Mouse (Mus musculus) limb, embryonic 15.5 days (tissue): ENCODE results near the gene Slc7a11. TPM values are rescaled to one million over a fixed set of nuclear protein-coding genes. Genes with fewer than 3 reads are reported as not detected.

Source experiments
- ATAC-seq: fragments of 200-750 bp; cut with Nextera tagmentation; 2 replicates; pipeline ENCODE4 v1.8.0; 2017; ENCODE audit warnings: low read depth, moderate TSS enrichment; ENCODE audit not compliant: insufficient number of reproducible peaks, low FRiP score, low TSS enrichment
- H3K27ac ChIP-seq: fragments of 300-500 bp; sonication (generic); 2 replicates; pipeline ENCODE4 v1.5.1; 2015; ENCODE audit warnings: moderate library complexity, mild to moderate bottlenecking, inconsistent platforms
- H3K27me3 ChIP-seq: fragments of 300-500 bp; sonication (generic); 2 replicates; pipeline ENCODE4 v1.6.1; 2015; ENCODE audit warnings: inconsistent platforms
- H3K36me3 ChIP-seq: fragments of 300-500 bp; sonication (generic); 2 replicates; pipeline ENCODE4 v1.6.1; 2015; ENCODE audit warnings: inconsistent platforms
- H3K4me1 ChIP-seq: fragments of 300-500 bp; sonication (generic); 2 replicates; pipeline ENCODE4 v1.6.1; 2015; ENCODE audit warnings: inconsistent platforms
- H3K4me2 ChIP-seq: fragments of 300-500 bp; sonication (generic); 2 replicates; pipeline ENCODE4 v1.6.1; 2015; ENCODE audit warnings: mild to moderate bottlenecking, inconsistent platforms
- H3K4me3 ChIP-seq: fragments of 300-500 bp; sonication (generic); 2 replicates; pipeline ENCODE4 v1.5.1; 2015; ENCODE audit warnings: mild to moderate bottlenecking, inconsistent platforms
- H3K9ac ChIP-seq: fragments of 300-500 bp; sonication (generic); 2 replicates; pipeline ENCODE4 v1.6.1; 2015; ENCODE audit warnings: inconsistent platforms
- H3K9me3 ChIP-seq: fragments of 300-500 bp; sonication (generic); 2 replicates; pipeline ENCODE4 v1.6.1; 2016; ENCODE audit warnings: inconsistent platforms
- WGBS: fragments of 180-500 bp; shearing (Covaris S2); methylation state at CpG from one replicate; pipeline ENCODE4 v1.1.7; 2015; 5-methylcytosine and 5-hydroxymethylcytosine counted together
- polyA plus RNA-seq: library from polyadenylated mRNA; unstranded; fragments of >200 nt; fragmentation: Nextera tagmentation; extraction: Ambion mirVana; gene quantifications from 2 replicates; pipeline ENCODE4 v1.2.1, GENCODE M21; 2015

The Slc7a11 gene
- polyA plus RNA-seq, 1 experiment from 2014 or later = 7.0 TPM

DNA sequence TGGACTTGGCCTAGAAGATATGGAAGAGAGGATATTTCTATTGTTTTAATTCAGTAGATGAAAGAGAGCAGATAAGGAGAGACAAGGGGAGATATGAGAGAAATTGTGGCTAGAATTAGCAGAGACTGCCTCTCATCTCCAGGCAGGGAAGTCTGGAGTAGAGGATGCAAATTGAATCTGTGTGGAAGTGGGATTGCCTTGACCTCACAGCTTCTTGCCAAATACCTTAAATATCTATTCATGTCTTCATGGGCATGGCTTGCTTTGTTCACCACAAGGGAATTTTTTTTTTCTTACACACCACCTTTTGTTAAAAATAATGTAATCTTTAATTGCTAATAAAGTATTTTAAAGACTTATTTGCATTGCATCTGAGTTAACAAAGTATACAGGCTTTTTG, 441.3 kb downstream of the Slc7a11 start:
- no peak overlapping the region for H3K4me3 ChIP-seq
- H3K9me3 ChIP-seq = no peaks in the 10 kb centered on the region
- no peak overlapping the region for H3K4me2 ChIP-seq
- no peaks in the 10 kb centered on the region for H3K27me3 ChIP-seq
- no peak overlapping the region for H3K9ac ChIP-seq
- no peaks in the 10 kb centered on the region for H3K36me3 ChIP-seq
- no peak overlapping the region for H3K27ac ChIP-seq
- ATAC-seq = no peak
- no peaks in the 10 kb centered on the region for H3K4me1 ChIP-seq

DNA sequence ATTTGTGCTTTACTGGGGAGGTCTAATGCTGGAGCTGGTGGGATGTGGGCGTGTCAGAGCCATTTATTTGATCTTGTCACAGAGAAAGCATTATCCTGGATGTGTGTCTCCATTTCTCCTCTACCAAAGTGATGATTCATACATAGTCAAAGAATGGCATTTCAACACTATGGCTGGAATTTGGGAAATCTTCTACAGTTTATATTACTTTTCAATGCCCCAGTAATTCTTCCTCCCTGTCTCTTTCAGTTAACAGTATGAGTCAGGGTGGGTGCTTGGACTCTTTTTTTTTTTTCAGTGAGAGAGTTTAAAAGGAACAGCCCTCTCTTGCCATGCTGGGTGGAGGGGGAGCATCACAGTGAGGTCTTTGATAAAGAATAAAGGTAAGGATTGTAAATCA, 441.8 kb downstream of the Slc7a11 start:
- no peak for ATAC-seq
- Histone ChIP-seq H3K36me3 (no peaks in the 10 kb centered on the region), H3K4me2 (no peak overlapping the region), H3K9me3 (no peaks in the 10 kb centered on the region), H3K9ac (no peak overlapping the region), H3K27ac (no peak overlapping the region), H3K4me3 (no peak overlapping the region), H3K4me1 (no peaks in the 10 kb centered on the region), H3K27me3 (no peaks in the 10 kb centered on the region)
- WGBS = 76% methylated on average over 1 of the region's 1 CpGs

DNA sequence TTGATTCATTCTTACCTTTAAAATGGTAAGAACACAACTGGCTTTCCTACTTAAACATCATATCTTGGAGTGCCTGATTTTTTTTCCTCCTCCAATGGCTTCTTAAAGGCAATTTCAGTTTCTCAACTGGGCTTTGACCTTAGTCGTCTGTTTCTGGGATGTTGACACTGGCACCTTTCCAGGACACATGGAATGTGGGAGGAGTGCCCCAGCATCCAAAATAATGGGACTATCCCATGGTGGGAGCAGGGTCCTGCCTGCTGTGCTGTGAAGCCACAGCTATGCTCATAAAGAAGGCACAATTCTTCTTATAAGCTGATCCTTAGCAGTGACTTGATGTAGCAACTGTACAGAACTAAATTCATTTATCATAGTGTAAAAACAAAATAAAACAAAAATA, 450.5 kb downstream of the Slc7a11 start:
- ATAC-seq = no peak
- H3K9ac ChIP-seq = no peak overlapping the region
- H3K9me3 ChIP-seq = no peaks in the 10 kb centered on the region
- H3K4me3 ChIP-seq = no peak overlapping the region
- no peaks in the 10 kb centered on the region for H3K27me3 ChIP-seq
- H3K27ac ChIP-seq = no peak overlapping the region
- no peaks in the 10 kb centered on the region for H3K36me3 ChIP-seq
- WGBS = 3% methylated on average over 1 of the region's 1 CpGs
- no peaks in the 10 kb centered on the region for H3K4me1 ChIP-seq
- no peak overlapping the region for H3K4me2 ChIP-seq

DNA sequence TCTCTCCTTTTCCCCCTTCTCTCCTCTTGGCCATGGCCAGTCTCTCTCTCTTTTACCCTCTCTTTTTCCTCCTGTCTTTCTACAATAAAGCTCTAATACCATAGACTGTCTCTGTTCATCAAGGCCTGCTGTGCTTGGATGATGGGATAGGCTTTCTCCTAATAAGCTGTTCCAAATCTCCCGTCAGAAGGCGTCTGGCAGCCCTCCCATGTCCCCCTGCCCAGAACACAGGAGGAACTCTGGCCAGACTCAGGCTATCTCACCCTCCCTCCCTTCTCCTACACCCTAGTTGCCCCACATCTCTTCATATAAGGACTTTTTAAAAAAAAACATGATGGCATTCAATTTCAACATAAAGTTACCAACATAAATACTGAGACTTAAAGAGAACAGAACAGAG, 456.2 kb downstream of the Slc7a11 start:
- no peak overlapping the region for H3K4me3 ChIP-seq
- no peaks in the 10 kb centered on the region for H3K4me1 ChIP-seq
- H3K27me3 ChIP-seq = no peaks in the 10 kb centered on the region
- 65% methylated on average over 2 of the region's 2 CpGs for WGBS
- H3K27ac ChIP-seq = no peak overlapping the region
- H3K36me3 ChIP-seq = no peaks in the 10 kb centered on the region
- no peak overlapping the region for H3K4me2 ChIP-seq
- no peak overlapping the region for H3K9ac ChIP-seq
- ATAC-seq = no peak
- no peaks in the 10 kb centered on the region for H3K9me3 ChIP-seq

DNA sequence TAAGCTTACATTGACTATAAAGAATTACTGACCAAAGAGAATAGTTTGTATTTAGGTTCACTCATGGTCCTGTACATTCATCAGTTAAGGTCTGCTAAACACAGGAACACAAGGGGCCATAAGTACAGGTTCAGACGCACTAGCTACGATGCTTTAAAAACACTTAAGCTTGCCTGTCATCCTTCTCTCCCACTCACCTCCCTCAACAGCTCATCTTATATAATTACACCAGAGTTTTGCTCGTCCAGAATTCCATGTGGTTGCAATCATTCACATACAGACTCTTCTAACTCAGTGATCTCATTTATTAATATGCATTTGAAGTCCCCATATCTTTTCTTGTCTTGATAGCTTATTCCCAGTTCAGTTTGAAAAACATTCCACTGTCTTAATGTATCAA, 458.6 kb downstream of the Slc7a11 start:
- Histone ChIP-seq H3K9ac (no peak overlapping the region), H3K27ac (no peak overlapping the region), H3K36me3 (no peaks in the 10 kb centered on the region), H3K4me3 (no peak overlapping the region), H3K9me3 (no peaks in the 10 kb centered on the region), H3K4me1 (no peaks in the 10 kb centered on the region), H3K27me3 (no peaks in the 10 kb centered on the region), H3K4me2 (no peak overlapping the region)
- 42% methylated on average over 3 of the region's 3 CpGs for WGBS
- no peak for ATAC-seq

DNA sequence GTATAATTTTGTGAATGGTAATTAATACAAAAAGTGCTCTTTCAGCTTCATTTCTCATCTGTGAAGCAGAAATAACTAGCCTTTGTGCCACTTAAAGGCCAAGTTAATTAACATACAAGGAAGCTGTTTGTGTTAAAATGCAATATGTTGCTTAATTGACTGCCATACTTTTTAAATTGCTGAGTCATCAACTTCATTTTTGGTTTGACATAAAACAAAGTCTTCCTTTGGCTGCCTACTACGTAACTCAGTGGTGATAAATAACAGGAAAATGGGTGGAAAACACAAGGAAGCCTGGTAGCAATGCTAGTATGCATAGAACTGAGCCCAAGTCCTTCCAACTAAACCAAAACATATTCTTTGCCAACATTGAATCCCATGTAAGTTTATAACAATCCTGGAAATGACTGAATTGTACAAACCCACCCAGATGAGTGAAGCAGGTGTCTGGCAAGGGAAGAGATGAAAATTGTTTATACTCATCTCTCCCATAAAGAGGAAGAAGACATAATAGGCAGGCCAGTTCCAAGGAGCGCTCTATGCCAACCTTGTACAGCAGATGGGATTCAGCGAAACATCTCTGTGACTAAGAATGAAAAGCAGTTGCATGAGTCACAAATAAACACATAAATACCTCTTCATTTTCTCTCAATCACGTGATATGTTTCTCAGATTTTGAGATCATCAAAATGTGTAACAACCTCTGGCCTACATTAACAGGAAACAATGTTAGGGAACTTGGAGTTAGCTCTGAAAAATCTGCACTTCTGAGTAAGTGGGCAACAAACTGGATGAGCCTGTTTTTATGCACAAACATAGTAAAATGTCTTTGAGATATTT, 459.8 kb downstream of the Slc7a11 start:
- Histone ChIP-seq H3K4me1 (no peaks in the 10 kb centered on the region), H3K4me3 (no peak overlapping the region), H3K9ac (no peak overlapping the region), H3K4me2 (no peak overlapping the region), H3K9me3 (no peaks in the 10 kb centered on the region), H3K27ac (no peak overlapping the region), H3K36me3 (no peaks in the 10 kb centered on the region), H3K27me3 (no peaks in the 10 kb centered on the region)
- 85% methylated on average over 4 of the region's 4 CpGs for WGBS
- ATAC-seq = no peak

DNA sequence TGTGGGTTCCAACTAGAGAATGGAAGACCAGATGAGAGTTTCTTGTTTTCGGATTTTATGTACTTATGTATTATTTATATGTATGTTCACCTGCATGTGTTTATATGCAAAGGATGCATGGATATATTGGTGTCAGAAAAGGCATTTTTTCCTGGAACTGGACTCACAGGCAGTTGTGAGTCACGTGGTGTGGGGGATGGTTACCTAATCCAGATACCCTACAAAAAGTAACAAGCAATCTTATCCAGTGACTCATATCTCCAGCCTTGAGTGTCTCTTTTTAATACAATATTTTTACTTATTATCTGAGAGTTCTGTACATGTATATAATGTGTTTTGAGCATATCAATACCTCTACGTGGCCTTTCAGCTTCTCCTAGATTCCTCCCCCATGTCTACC, 469.4 kb downstream of the Slc7a11 start:
- Histone ChIP-seq H3K4me3 (no peak overlapping the region), H3K9ac (no peak overlapping the region), H3K36me3 (no peaks in the 10 kb centered on the region), H3K4me1 (no peaks in the 10 kb centered on the region), H3K27ac (no peak overlapping the region), H3K4me2 (no peak overlapping the region), H3K9me3 (no peaks in the 10 kb centered on the region), H3K27me3 (no peaks in the 10 kb centered on the region)
- WGBS = 78% methylated on average over 3 of the region's 3 CpGs
- ATAC-seq = no peak

DNA sequence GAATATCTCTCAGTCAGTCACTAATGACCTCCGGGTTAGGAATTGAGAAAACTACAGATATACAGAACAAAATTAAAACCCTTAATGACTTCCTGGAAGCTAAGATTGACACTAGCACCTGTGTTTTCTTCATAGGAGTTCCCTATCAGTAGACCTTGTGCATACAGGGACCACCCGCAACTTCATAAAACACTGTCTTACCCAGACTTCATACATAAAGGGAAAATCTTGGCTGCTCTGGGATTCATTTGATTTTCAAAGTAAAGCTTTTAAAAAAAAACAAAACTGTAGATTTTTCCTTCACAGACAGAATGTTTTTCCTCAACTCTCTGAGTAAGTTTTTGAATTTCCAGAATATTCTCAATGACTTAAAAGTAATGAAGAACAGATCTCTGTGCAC, 477.8 kb downstream of the Slc7a11 start:
- H3K9me3 ChIP-seq = no peaks in the 10 kb centered on the region
- ATAC-seq = no peak
- WGBS = 48% methylated on average over 2 of the region's 2 CpGs
- no peak overlapping the region for H3K27ac ChIP-seq
- no peak overlapping the region for H3K9ac ChIP-seq
- no peaks in the 10 kb centered on the region for H3K27me3 ChIP-seq
- H3K4me2 ChIP-seq = no peak overlapping the region
- no peaks in the 10 kb centered on the region for H3K36me3 ChIP-seq
- no peaks in the 10 kb centered on the region for H3K4me1 ChIP-seq
- no peak overlapping the region for H3K4me3 ChIP-seq

DNA sequence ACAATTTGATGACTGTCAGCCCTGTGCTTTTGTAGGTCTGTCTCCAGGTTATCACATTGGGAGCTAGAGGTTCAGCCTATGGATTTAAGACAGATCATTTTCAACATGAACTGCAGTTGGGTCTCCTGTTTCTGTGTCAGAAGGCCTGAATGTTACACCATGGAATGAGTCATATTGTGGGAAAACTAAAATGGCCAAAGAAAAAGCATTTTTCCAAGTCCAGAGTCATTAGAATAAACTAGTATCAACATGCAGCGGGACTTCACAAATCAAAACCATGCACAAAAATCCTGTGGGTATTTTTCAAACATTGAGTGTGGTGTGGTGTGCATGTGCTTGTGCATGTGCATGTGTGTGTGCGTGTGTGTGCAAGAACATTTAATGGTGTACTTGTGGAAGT, 482.8 kb downstream of the Slc7a11 start:
- no peaks in the 10 kb centered on the region; the same call in 1 of the 2 replicates for H3K9me3 ChIP-seq
- H3K4me2 ChIP-seq = no peak overlapping the region
- no peak overlapping the region for H3K27ac ChIP-seq
- H3K36me3 ChIP-seq = no peaks in the 10 kb centered on the region
- no peak overlapping the region for H3K4me3 ChIP-seq
- ATAC-seq = no peak
- 73% methylated on average over 2 of the region's 2 CpGs for whole genome bisulfite sequencing
- H3K4me1 ChIP-seq = no peaks in the 10 kb centered on the region
- H3K9ac ChIP-seq = no peak overlapping the region
- H3K27me3 ChIP-seq = no peaks in the 10 kb centered on the region

DNA sequence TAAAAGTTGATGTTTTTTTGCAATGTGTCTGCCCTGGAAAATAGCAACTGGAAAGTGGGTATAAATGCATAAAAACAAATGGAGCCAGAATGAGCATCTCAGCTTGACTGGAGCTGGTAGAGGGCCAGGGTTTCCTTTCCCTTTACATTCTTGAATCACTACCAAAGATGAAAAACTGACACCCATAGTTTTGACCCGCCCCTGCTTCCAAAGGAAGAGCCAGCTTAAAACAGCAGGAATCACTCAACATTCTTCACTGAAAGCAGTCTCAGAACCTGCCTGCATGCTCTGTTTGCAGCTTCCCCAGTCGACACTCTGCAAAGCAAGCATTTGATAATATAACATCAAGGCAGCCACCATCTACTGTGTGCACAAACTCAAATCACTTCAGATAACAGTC, 496.6 kb downstream of the Slc7a11 start:
- Histone ChIP-seq H3K4me1 (0 out of 2 replicates have a peak, but pooled peaks cover 5% of the 10 kb centered on the region), H3K4me3 (no peak overlapping the region), H3K27ac (peak overlapping the region; percentile 27; the same call in 1 of the 2 replicates), H3K4me2 (no peak overlapping the region), H3K9me3 (no peaks in the 10 kb centered on the region), H3K36me3 (no peaks in the 10 kb centered on the region), H3K27me3 (no peaks in the 10 kb centered on the region), H3K9ac (no peak overlapping the region)
- no peak for ATAC-seq
- 20% methylated on average over 2 of the region's 2 CpGs for WGBS

DNA sequence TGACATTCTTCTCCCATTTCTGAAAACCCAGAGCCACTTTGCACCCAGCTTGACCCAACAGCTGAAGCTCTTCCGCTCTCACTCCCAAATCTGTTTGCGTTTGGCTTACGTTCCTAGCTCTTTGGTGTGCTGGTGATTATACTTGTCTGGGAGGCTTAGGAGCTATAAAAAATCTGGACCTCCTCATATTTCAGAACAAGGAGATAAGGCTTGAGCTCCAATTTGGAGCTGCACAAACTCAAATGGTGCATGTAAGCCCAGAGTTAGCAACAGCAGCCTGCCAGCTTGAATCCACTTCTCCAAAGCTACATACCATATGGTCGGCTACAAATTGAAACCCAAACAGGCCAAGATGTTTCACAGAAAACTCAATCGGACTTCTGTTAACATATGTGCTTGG, 498.6 kb downstream of the Slc7a11 start:
- ATAC-seq = no peak
- H3K4me1 ChIP-seq = 0 out of 2 replicates have a peak, but pooled peaks cover 5% of the 10 kb centered on the region
- 49% methylated on average over 5 of the region's 5 CpGs for WGBS

DNA sequence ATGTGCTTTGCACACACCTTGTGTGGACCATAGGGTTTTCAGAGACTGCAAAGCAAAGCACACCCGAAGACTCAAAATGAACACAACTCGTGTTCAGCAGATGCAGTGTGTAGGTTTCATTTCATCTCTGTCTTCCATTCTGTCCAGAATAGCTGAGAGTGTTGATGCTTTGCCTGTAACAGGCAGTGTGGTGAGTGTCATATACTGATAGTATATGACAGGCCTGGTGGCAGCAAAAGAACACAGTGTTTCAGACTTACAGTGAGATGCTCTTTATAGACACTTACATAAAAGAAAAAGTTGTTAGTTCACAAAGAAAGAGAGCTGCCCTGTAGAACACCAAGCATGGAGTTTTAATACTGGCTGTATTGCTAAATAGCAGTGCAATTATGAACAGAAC, 505.8 kb downstream of the Slc7a11 start:
- H3K9me3 ChIP-seq = no peaks in the 10 kb centered on the region
- no peak overlapping the region for H3K9ac ChIP-seq
- ATAC-seq = no peak
- no peaks in the 10 kb centered on the region for H3K27me3 ChIP-seq
- no peak overlapping the region for H3K4me3 ChIP-seq
- 83% methylated on average over 2 of the region's 2 CpGs for WGBS
- no peaks in the 10 kb centered on the region for H3K4me1 ChIP-seq
- H3K4me2 ChIP-seq = no peak overlapping the region
- H3K27ac ChIP-seq = no peak overlapping the region
- no peaks in the 10 kb centered on the region for H3K36me3 ChIP-seq

More for the DNA sequence above, 498.6 kb downstream of the Slc7a11 start:
- Histone ChIP-seq H3K9ac (no peak overlapping the region), H3K4me2 (no peak overlapping the region), H3K4me3 (no peak overlapping the region), H3K27me3 (no peaks in the 10 kb centered on the region), H3K36me3 (no peaks in the 10 kb centered on the region), H3K9me3 (no peaks in the 10 kb centered on the region), H3K27ac (no peak overlapping the region)

DNA sequence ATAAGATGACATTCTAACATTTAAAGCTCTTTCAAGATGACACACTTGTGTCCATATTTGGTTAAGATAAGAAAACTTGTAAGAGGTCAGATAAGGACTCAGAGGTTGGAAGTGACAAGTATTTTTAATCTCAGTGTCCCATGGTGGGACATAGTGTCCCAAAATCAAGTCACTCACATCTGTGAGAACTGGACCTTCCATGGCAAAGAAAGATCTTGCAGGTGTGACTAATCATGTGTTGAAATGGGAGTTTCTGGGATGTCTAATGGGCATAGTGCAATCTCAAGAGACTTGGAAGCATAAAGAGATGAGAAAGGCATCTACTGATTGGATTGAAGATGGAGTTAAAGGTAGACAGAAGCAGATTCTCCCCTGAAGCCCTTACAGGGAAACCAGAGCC, 513.9 kb downstream of the Slc7a11 start:
- ATAC-seq = no peak
- H3K27me3 ChIP-seq = no peaks in the 10 kb centered on the region
- no peaks in the 10 kb centered on the region for H3K9me3 ChIP-seq
- no peak overlapping the region for H3K4me3 ChIP-seq
- H3K27ac ChIP-seq = peak overlapping the region; percentile 57; the same call in 1 of the 2 replicates
- no peaks in the 10 kb centered on the region for H3K36me3 ChIP-seq
- H3K4me2 ChIP-seq = no peak overlapping the region
- peaks cover 3% of the 10 kb centered on the region; the same call in 1 of the 2 replicates for H3K4me1 ChIP-seq
- no peak overlapping the region for H3K9ac ChIP-seq
